Mouse (Mus musculus) stomach, postnatal 0 days (tissue): ENCODE data around the gene Smarcc2. TPM values are rescaled to one million over a fixed set of nuclear protein-coding genes. Genes with fewer than 3 reads are reported as not detected.

Source experiments
- ATAC-seq: fragments of 200-750 bp; cut with Nextera tagmentation; 2 replicates; pipeline ENCODE4 v1.8.0; 2017; ENCODE audit not compliant: low FRiP score, low TSS enrichment
- DNase-seq: peaks from one replicate; pipeline ENCODE4 v3.0.0-alpha.2; 2016; ENCODE audit warnings: low spot score
- H3K27ac ChIP-seq: fragments of 300-500 bp; sonication (generic); replicated peaks from 2 replicates; pipeline ENCODE4 v1.5.1; 2014; ENCODE audit warnings: mild to moderate bottlenecking, control low read depth
- H3K27me3 ChIP-seq: fragments of 300-500 bp; sonication (generic); 2 replicates; pipeline ENCODE4 v1.6.1; 2014; ENCODE audit warnings: low read length; ENCODE audit not compliant: control insufficient read depth, insufficient read depth
- H3K36me3 ChIP-seq: fragments of 300-500 bp; sonication (generic); 2 replicates; pipeline ENCODE4 v1.6.1; 2014; ENCODE audit warnings: low read length, mixed read lengths; ENCODE audit not compliant: control insufficient read depth, insufficient read depth
- H3K4me1 ChIP-seq: fragments of 300-500 bp; sonication (generic); replicated peaks from 2 replicates; pipeline ENCODE4 v1.6.1; 2014; ENCODE audit warnings: antibody characterized with exemption; ENCODE audit not compliant: control insufficient read depth, insufficient read depth
- H3K4me2 ChIP-seq: fragments of 300-500 bp; sonication (generic); replicated peaks from 2 replicates; pipeline ENCODE4 v1.6.1; 2014; ENCODE audit warnings: low read depth, mild to moderate bottlenecking, control low read depth, moderate library complexity
- H3K4me3 ChIP-seq: fragments of 300-500 bp; sonication (generic); 2 replicates; pipeline ENCODE4 v1.5.1; 2014; ENCODE audit warnings: low read depth, low read length, control low read depth
- H3K9ac ChIP-seq: fragments of 300-500 bp; sonication (generic); 2 replicates; pipeline ENCODE4 v1.6.1; 2014; ENCODE audit warnings: mild to moderate bottlenecking, low read length, control low read depth, mixed read lengths
- H3K9me3 ChIP-seq: fragments of 300-500 bp; sonication (generic); 2 replicates; pipeline ENCODE4 v1.6.1; 2016; ENCODE audit warnings: low read length; ENCODE audit not compliant: control insufficient read depth
- CTCF ChIP-seq: IDR thresholded peaks from 2 replicates; pipeline ENCODE4 v1.5.1; 2016; ENCODE audit warnings: antibody characterized with exemption, low read depth, mild to moderate bottlenecking, moderate library complexity
- EP300 ChIP-seq: optimal IDR thresholded peaks from 2 replicates; pipeline ENCODE3; 2016; ENCODE audit warnings: antibody characterized with exemption
- WGBS: fragments of 180-500 bp; shearing (Covaris S2); extraction: QIAGEN DNeasy Blood & Tissue Kit; methylation state at CpG from one replicate; pipeline ENCODE4 v1.1.7; 2014; 5-methylcytosine and 5-hydroxymethylcytosine counted together
- polyA plus RNA-seq: library from polyadenylated mRNA; unstranded; fragments of >200 nt; fragmentation: Nextera tagmentation; extraction: Ambion mirVana; gene quantifications from 2 replicates; pipeline ENCODE4 v1.2.1, GENCODE M21; 2015

Smarcc2 gene
- polyA plus RNA-seq, 1 experiment from 2014 or later, result 21.4 TPM

- DNase-seq, result no peak
- Histone ChIP-seq H3K27ac (peak overlapping the region; percentile 1; the same call in 1 of the 2 replicates), H3K27me3 (no peaks in the 10 kb centered on the region), H3K9ac (peak overlapping the region; percentile 2; the same call in 1 of the 2 replicates), H3K4me3 (no peak overlapping the region), H3K36me3 (peaks cover 16% of the 10 kb centered on the region; the same call in 1 of the 2 replicates), H3K4me1 (0 out of 2 replicates have a peak, but pooled peaks cover 2% of the 10 kb centered on the region), H3K4me2 (no peak overlapping the region), H3K9me3 (no peaks in the 10 kb centered on the region)
- TF ChIP-seq CTCF (no peak), EP300 (no peak)
- WGBS, result 44% methylated on average over 9 of the region's 9 CpGs
- no peak for ATAC-seq
These were observed 49.2 kb downstream of the Smarcc2 start for GRCm38 (mm10) chr10:128508260-128508659.

- Histone ChIP-seq H3K9ac (no peak overlapping the region), H3K36me3 (peaks cover 16% of the 10 kb centered on the region; the same call in 1 of the 2 replicates), H3K4me3 (no peak overlapping the region), H3K27me3 (no peaks in the 10 kb centered on the region), H3K4me1 (0 out of 2 replicates have a peak, but pooled peaks cover 2% of the 10 kb centered on the region), H3K4me2 (no peak overlapping the region), H3K27ac (no peak overlapping the region), H3K9me3 (no peaks in the 10 kb centered on the region)
- DNase-seq (no peak), ATAC-seq (no peak)
- 81% methylated on average over 9 of the region's 9 CpGs for WGBS
- no peak for TF ChIP-seq CTCF
- TF ChIP-seq EP300, result no peak
These were observed 50.2 kb downstream of the Smarcc2 start for GRCm38 (mm10) chr10:128509203-128509602.

- H3K4me3 ChIP-seq, result no peak overlapping the region
- DNase-seq, result no peak
- TF ChIP-seq CTCF, result no peak
- no peak for TF ChIP-seq EP300
- no peak overlapping the region for H3K9ac ChIP-seq
- ATAC-seq, result no peak
- no peaks in the 10 kb centered on the region for H3K4me1 ChIP-seq
- no peak overlapping the region for H3K4me2 ChIP-seq
- no peaks in the 10 kb centered on the region for H3K27me3 ChIP-seq
- 70% methylated on average over 4 of the region's 4 CpGs for WGBS
- no peak overlapping the region for H3K27ac ChIP-seq
- H3K36me3 ChIP-seq, result peaks cover 16% of the 10 kb centered on the region; the same call in 1 of the 2 replicates
- no peaks in the 10 kb centered on the region for H3K9me3 ChIP-seq
These were observed 50.8 kb downstream of the Smarcc2 start for GRCm38 (mm10) chr10:128509831-128510230.

GRCm38 (mm10) chr10:128510301-128510700, 51.3 kb downstream of the Smarcc2 start:
- no peaks in the 10 kb centered on the region for H3K27me3 ChIP-seq
- no peak overlapping the region for H3K4me3 ChIP-seq
- H3K9ac ChIP-seq, result no peak overlapping the region
- WGBS, result 83% methylated on average over 11 of the region's 11 CpGs
- H3K27ac ChIP-seq, result no peak overlapping the region
- TF ChIP-seq CTCF (no peak), EP300 (no peak)
- peaks cover 18% of the 10 kb centered on the region; the same call in 1 of the 2 replicates for H3K36me3 ChIP-seq
- H3K4me1 ChIP-seq, result no peaks in the 10 kb centered on the region
- no peak overlapping the region for H3K4me2 ChIP-seq
- no peaks in the 10 kb centered on the region for H3K9me3 ChIP-seq
- DNase-seq (no peak), ATAC-seq (no peak)

- Histone ChIP-seq H3K9ac (no peak overlapping the region), H3K27ac (no peak overlapping the region), H3K4me1 (no peaks in the 10 kb centered on the region), H3K4me2 (no peak overlapping the region), H3K36me3 (peaks cover 21% of the 10 kb centered on the region; the same call in 1 of the 2 replicates), H3K4me3 (no peak overlapping the region), H3K27me3 (no peaks in the 10 kb centered on the region), H3K9me3 (no peaks in the 10 kb centered on the region)
- DNase-seq, result no peak
- TF ChIP-seq EP300, result no peak
- TF ChIP-seq CTCF, result no peak
- no peak for ATAC-seq
- whole genome bisulfite sequencing, result 85% methylated on average over 9 of the region's 9 CpGs
These were observed 52.1 kb downstream of the Smarcc2 start for GRCm38 (mm10) chr10:128511189-128511588.

- TF ChIP-seq CTCF, result no peak
- TF ChIP-seq EP300, result no peak
- Histone ChIP-seq H3K4me3 (no peak overlapping the region), H3K27me3 (no peaks in the 10 kb centered on the region), H3K36me3 (peaks cover 21% of the 10 kb centered on the region; the same call in 1 of the 2 replicates), H3K4me1 (no peaks in the 10 kb centered on the region), H3K9ac (no peak overlapping the region), H3K27ac (no peak overlapping the region), H3K4me2 (no peak overlapping the region), H3K9me3 (no peaks in the 10 kb centered on the region)
- ATAC-seq (no peak), DNase-seq (no peak)
- 82% methylated on average over 12 of the region's 12 CpGs for WGBS
These were observed 52.7 kb downstream of the Smarcc2 start for GRCm38 (mm10) chr10:128511761-128512160.
